Mouse (Mus musculus): Measurements from ENCODE around the gene Lama1. TPM values are rescaled to one million over a fixed set of nuclear protein-coding genes. Genes with fewer than 3 reads are reported as not detected.
"Not testable (repeated sequence)": the region's sequence is repeated elsewhere in the genome, so short reads cannot be mapped to it uniquely, and the experiment has no call there.

Gene Lama1
- polyA plus RNA-seq, 1 experiment from 2014 or later, result 16.4 TPM

- 94% methylated on average over 1 of the region's 1 CpGs for WGBS
- Histone ChIP-seq H3K9me3 (no peaks in the 10 kb centered on the region), H3K4me2 (no peak overlapping the region), H3K9ac (no peak overlapping the region), H3K4me3 (replicated peaks) (no peak overlapping the region), H3K36me3 (replicated peaks) (peaks cover 18% of the 10 kb centered on the region; the same call in 1 of the 2 replicates), H3K27me3 (no peaks in the 10 kb centered on the region), H3K4me1 (no peaks in the 10 kb centered on the region; the same call in 1 of the 2 replicates), H3K27ac (no peak overlapping the region)
- ATAC-seq (ENCODE audit: low FRiP score), result peak; percentile 51; the same call in 1 of the 2 replicates
These were observed 25.5 kb downstream of the Lama1 start for GRCm38 (mm10) chr17:67722578-67722977.

- no peaks in the 10 kb centered on the region; the same call in 1 of the 2 replicates for H3K4me1 ChIP-seq
- no peaks in the 10 kb centered on the region for H3K9me3 ChIP-seq
- no peak overlapping the region for H3K4me2 ChIP-seq
- no peak overlapping the region for H3K27ac ChIP-seq
- H3K27me3 ChIP-seq, result no peaks in the 10 kb centered on the region
- WGBS, result 74% methylated on average over 14 of the region's 14 CpGs
- no peak overlapping the region for H3K9ac ChIP-seq
- no peak overlapping the region for H3K4me3 ChIP-seq (replicated peaks)
- peaks cover 13% of the 10 kb centered on the region; the same call in 1 of the 2 replicates for H3K36me3 ChIP-seq (replicated peaks)
- no peak for ATAC-seq (ENCODE audit: low FRiP score)
These were observed 26.4 kb downstream of the Lama1 start for GRCm38 (mm10) chr17:67723175-67724067.

- no peak overlapping the region for H3K27ac ChIP-seq
- no peaks in the 10 kb centered on the region for H3K27me3 ChIP-seq
- no peak for ATAC-seq (ENCODE audit: low FRiP score)
- H3K4me2 ChIP-seq, result no peak overlapping the region
- no peak overlapping the region for H3K9ac ChIP-seq
- no peaks in the 10 kb centered on the region; the same call in 1 of the 2 replicates for H3K4me1 ChIP-seq
- H3K4me3 ChIP-seq (replicated peaks), result no peak overlapping the region
- 87% methylated on average over 11 of the region's 11 CpGs for WGBS
- H3K9me3 ChIP-seq, result no peaks in the 10 kb centered on the region
- peaks cover 6% of the 10 kb centered on the region; the same call in 1 of the 2 replicates for H3K36me3 ChIP-seq (replicated peaks)
These were observed 29.5 kb downstream of the Lama1 start for GRCm38 (mm10) chr17:67726601-67727000.

- H3K9me3 ChIP-seq, result no peaks in the 10 kb centered on the region
- H3K27ac ChIP-seq, result no peak overlapping the region
- no peaks in the 10 kb centered on the region for H3K27me3 ChIP-seq
- no peaks in the 10 kb centered on the region; the same call in 1 of the 2 replicates for H3K4me1 ChIP-seq
- 83% methylated on average over 7 of the region's 7 CpGs for WGBS
- ATAC-seq (ENCODE audit: low FRiP score), result no peak
- peaks cover 8% of the 10 kb centered on the region; the same call in 1 of the 2 replicates for H3K36me3 ChIP-seq (replicated peaks)
- no peak overlapping the region for H3K4me3 ChIP-seq (replicated peaks)
- H3K9ac ChIP-seq, result no peak overlapping the region
- H3K4me2 ChIP-seq, result no peak overlapping the region
These were observed 31.7 kb downstream of the Lama1 start for GRCm38 (mm10) chr17:67728751-67729150.

- Histone ChIP-seq H3K4me1 (no peaks in the 10 kb centered on the region), H3K27ac (no peak overlapping the region), H3K9me3 (no peaks in the 10 kb centered on the region), H3K4me2 (no peak overlapping the region), H3K27me3 (no peaks in the 10 kb centered on the region), H3K4me3 (replicated peaks) (no peak overlapping the region), H3K36me3 (replicated peaks) (peaks cover 19% of the 10 kb centered on the region), H3K9ac (no peak overlapping the region)
- ATAC-seq (ENCODE audit: low FRiP score), result no peak
- WGBS, result 85% methylated on average over 3 of the region's 3 CpGs
These were observed 34.0 kb downstream of the Lama1 start for GRCm38 (mm10) chr17:67731096-67731495.

GRCm38 (mm10) chr17:67731964-67732363 is 34.9 kb downstream of the Lama1 start:
- Histone ChIP-seq H3K4me3 (replicated peaks) (no peak overlapping the region), H3K36me3 (replicated peaks) (peaks cover 14% of the 10 kb centered on the region)

GRCm38 (mm10) chr17:67733516-67733915 is 36.5 kb downstream of the Lama1 start:
- 90% methylated on average over 12 of the region's 12 CpGs for WGBS
- H3K9me3 ChIP-seq, result no peaks in the 10 kb centered on the region
- no peak overlapping the region for H3K27ac ChIP-seq
- ATAC-seq (ENCODE audit: low FRiP score), result no peak
- H3K36me3 ChIP-seq (replicated peaks), result peaks cover 16% of the 10 kb centered on the region
- no peak overlapping the region for H3K4me3 ChIP-seq (replicated peaks)
- no peak overlapping the region for H3K4me2 ChIP-seq
- no peaks in the 10 kb centered on the region for H3K4me1 ChIP-seq
- H3K9ac ChIP-seq, result no peak overlapping the region
- no peaks in the 10 kb centered on the region for H3K27me3 ChIP-seq

More at GRCm38 (mm10) chr17:67731964-67732363, 34.9 kb downstream of the Lama1 start:
- Histone ChIP-seq H3K27ac (no peak overlapping the region), H3K4me2 (no peak overlapping the region), H3K9ac (no peak overlapping the region), H3K27me3 (no peaks in the 10 kb centered on the region), H3K9me3 (no peaks in the 10 kb centered on the region), H3K4me1 (no peaks in the 10 kb centered on the region)
- WGBS, result 89% methylated on average over 11 of the region's 11 CpGs
- ATAC-seq (ENCODE audit: low FRiP score), result no peak

GRCm38 (mm10) chr17:67735722-67736121 is 38.7 kb downstream of the Lama1 start:
- no peaks in the 10 kb centered on the region for H3K27me3 ChIP-seq
- 88% methylated on average over 6 of the region's 6 CpGs for WGBS
- no peak overlapping the region for H3K4me2 ChIP-seq
- H3K4me3 ChIP-seq (replicated peaks), result no peak overlapping the region
- H3K36me3 ChIP-seq (replicated peaks), result peaks cover 21% of the 10 kb centered on the region
- ATAC-seq (ENCODE audit: low FRiP score), result no peak
- H3K4me1 ChIP-seq, result no peaks in the 10 kb centered on the region
- no peaks in the 10 kb centered on the region for H3K9me3 ChIP-seq
- H3K9ac ChIP-seq, result no peak overlapping the region
- H3K27ac ChIP-seq, result no peak overlapping the region

- H3K36me3 ChIP-seq (replicated peaks), result peaks cover 12% of the 10 kb centered on the region
These were observed 44.2 kb downstream of the Lama1 start for GRCm38 (mm10) chr17:67741229-67741628.

GRCm38 (mm10) chr17:67764167-67764871 is 67.3 kb downstream of the Lama1 start:
- Histone ChIP-seq H3K9me3 (no peaks in the 10 kb centered on the region), H3K36me3 (replicated peaks) (peaks cover 34% of the 10 kb centered on the region), H3K4me1 (no peaks in the 10 kb centered on the region), H3K4me3 (replicated peaks) (no peak overlapping the region), H3K27me3 (no peaks in the 10 kb centered on the region), H3K9ac (no peak overlapping the region), H3K4me2 (no peak overlapping the region), H3K27ac (no peak overlapping the region)
- WGBS, result 83% methylated on average over 9 of the region's 9 CpGs
- 0 out of 2 replicates have a peak, but pooled peaks have one; percentile 33 for ATAC-seq (ENCODE audit: low FRiP score)

More at GRCm38 (mm10) chr17:67741229-67741628, 44.2 kb downstream of the Lama1 start:
- not testable (repeated sequence) for H3K27me3 ChIP-seq; H3K4me1 ChIP-seq; H3K9ac ChIP-seq; H3K9me3 ChIP-seq; H3K4me3 ChIP-seq (replicated peaks); H3K4me2 ChIP-seq; H3K27ac ChIP-seq; ATAC-seq (ENCODE audit: low FRiP score)

GRCm38 (mm10) chr17:67773608-67774007 is 76.5 kb downstream of the Lama1 start:
- Histone ChIP-seq H3K9ac (no peak overlapping the region), H3K4me2 (no peak overlapping the region), H3K4me1 (no peaks in the 10 kb centered on the region), H3K9me3 (no peaks in the 10 kb centered on the region), H3K4me3 (replicated peaks) (no peak overlapping the region), H3K36me3 (replicated peaks) (peaks cover 51% of the 10 kb centered on the region), H3K27me3 (no peaks in the 10 kb centered on the region), H3K27ac (no peak overlapping the region)
- 87% methylated on average over 8 of the region's 8 CpGs for WGBS
- no peak for ATAC-seq (ENCODE audit: low FRiP score)

GRCm38 (mm10) chr17:67776764-67777163 is 79.7 kb downstream of the Lama1 start:
- H3K4me1 ChIP-seq, result no peaks in the 10 kb centered on the region
- H3K27ac ChIP-seq, result no peak overlapping the region
- no peaks in the 10 kb centered on the region for H3K27me3 ChIP-seq
- no peaks in the 10 kb centered on the region for H3K9me3 ChIP-seq
- no peak for ATAC-seq (ENCODE audit: low FRiP score)
- H3K4me3 ChIP-seq (replicated peaks), result no peak overlapping the region
- WGBS, result 74% methylated on average over 9 of the region's 9 CpGs
- no peak overlapping the region for H3K9ac ChIP-seq
- H3K36me3 ChIP-seq (replicated peaks), result peaks cover 45% of the 10 kb centered on the region
- no peak overlapping the region for H3K4me2 ChIP-seq

All from forebrain, embryonic 12.5 days (tissue).